Mouse (Mus musculus) erythroblast, embryonic 14.5 days (primary cell): ENCODE data around the gene Aldh1a2. TPM values are rescaled to one million over a fixed set of nuclear protein-coding genes. Genes with fewer than 3 reads are reported as not detected.

ENCODE experiments used
- H3K27me3 ChIP-seq: 2 replicates; pipeline ENCODE4 v1.6.1; 2012; ENCODE audit warnings: inconsistent platforms; ENCODE audit not compliant: control insufficient read depth
- H3K36me3 ChIP-seq: 2 replicates; pipeline ENCODE4 v1.6.1; 2012; ENCODE audit warnings: mild to moderate bottlenecking, inconsistent platforms; ENCODE audit not compliant: control insufficient read depth
- H3K4me1 ChIP-seq: 2 replicates; pipeline ENCODE4 v1.6.1; 2012; ENCODE audit warnings: inconsistent platforms; ENCODE audit not compliant: control insufficient read depth
- H3K4me3 ChIP-seq: replicated peaks from 2 replicates; pipeline ENCODE3; 2012; ENCODE audit warnings: moderate library complexity, mild to moderate bottlenecking, inconsistent platforms
- H3K9me3 ChIP-seq: 2 replicates; pipeline ENCODE4 v1.6.1; 2012; ENCODE audit warnings: low read length, inconsistent platforms, mixed read lengths; ENCODE audit not compliant: control insufficient read depth
- GATA1 ChIP-seq: IDR thresholded peaks from 2 replicates; pipeline ENCODE4 v1.6.1; 2012; ENCODE audit warnings: low read length, inconsistent platforms, mixed read lengths
- TAL1 ChIP-seq: IDR thresholded peaks from 3 replicates; pipeline ENCODE4 v1.6.1; 2012; ENCODE audit warnings: low read length, inconsistent platforms, mixed read lengths
- polyA plus RNA-seq: library from polyadenylated mRNA; stranded (reverse); fragments of >175 nt; gene quantifications from 2 replicates; pipeline ENCODE4 v1.2.3, GENCODE M21; 2012

Gene Aldh1a2
- polyA plus RNA-seq, 1 experiment: not detected

DNA sequence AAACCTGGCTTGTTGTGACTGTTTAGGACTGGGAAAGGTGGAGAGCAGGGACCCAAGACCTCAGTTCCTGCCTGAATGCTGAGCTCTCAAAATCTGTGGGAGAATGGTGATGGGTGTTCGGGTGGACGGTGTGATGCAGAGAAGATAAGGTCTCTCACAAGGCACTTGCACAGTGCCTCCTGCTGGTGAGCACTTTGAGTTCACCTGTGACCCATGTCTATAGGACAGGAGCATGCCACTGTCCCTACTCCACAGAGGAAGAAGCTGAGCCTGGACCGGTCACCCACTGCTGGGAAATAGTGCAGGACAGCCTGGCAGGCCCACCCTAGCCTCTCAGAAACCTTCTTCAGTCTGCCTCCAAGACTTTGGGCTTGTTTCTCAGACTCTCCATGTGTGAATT, 100.4 kb downstream of the Aldh1a2 start:
- no peaks in the 10 kb centered on the region for H3K9me3 ChIP-seq
- H3K36me3 ChIP-seq: no peaks in the 10 kb centered on the region
- no peak for TF ChIP-seq TAL1
- TF ChIP-seq GATA1: no peak
- no peaks in the 10 kb centered on the region for H3K27me3 ChIP-seq
- H3K4me3 ChIP-seq: no peak overlapping the region
- H3K4me1 ChIP-seq: no peaks in the 10 kb centered on the region

DNA sequence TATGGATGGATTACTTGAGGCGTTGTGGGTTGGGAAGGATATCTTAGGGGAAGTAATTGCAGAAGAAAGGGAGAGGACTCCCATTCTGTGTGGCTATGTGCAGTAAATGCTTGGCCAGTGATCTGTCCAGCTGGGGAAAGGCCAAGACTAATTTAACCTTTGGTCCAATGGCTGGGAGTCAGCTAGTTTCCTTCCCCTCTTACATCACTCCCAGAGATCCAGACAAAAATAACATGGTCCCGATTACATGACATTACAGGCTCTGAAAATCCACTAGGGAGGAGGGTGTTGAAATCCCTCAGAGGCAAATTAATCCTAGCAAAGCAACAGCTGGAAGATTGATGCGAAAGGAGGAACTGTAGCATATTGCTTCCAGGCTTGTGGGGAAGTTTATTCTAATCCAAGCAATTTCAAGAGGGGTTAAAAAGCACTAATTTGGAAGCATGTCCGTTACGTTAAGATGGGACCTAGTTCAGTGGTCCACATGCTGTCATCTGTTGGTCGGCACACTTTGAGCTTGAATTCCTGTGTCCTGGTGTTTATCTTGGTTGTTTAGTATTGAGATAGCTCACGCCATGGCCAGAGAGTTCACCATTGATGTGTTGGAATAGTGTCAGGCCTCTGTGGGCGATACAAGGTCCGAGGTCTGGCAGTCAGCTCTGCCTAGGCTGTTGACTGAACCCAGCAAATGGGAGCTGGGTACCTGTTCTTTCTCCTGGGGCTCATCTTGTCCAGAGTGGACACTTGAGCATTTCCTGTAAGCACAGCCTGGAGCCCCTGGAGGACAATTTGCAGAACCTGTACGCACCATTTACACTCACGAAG, 101.7 kb downstream of the Aldh1a2 start:
- Histone ChIP-seq H3K4me1 (no peaks in the 10 kb centered on the region), H3K9me3 (no peaks in the 10 kb centered on the region), H3K36me3 (no peaks in the 10 kb centered on the region), H3K27me3 (no peaks in the 10 kb centered on the region), H3K4me3 (no peak overlapping the region)
- no peak for TF ChIP-seq GATA1
- TF ChIP-seq TAL1: no peak

DNA sequence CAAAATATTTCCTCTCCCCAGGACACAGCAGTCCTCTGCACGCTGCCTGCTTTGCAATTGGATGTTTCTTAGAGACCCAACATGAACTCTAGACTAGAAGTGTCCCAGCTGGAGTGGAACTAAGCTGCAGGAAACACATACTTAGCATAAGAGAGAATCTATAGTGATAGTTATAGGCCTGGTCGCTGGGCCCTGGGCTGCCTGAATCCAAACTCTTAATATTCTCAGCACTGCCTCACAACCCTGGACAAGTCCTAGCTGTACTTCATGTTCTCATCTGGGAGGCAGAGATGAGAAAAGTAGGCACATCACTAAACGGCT, 102.3 kb downstream of the Aldh1a2 start:
- H3K4me1 ChIP-seq: no peaks in the 10 kb centered on the region
- no peaks in the 10 kb centered on the region for H3K27me3 ChIP-seq
- TF ChIP-seq TAL1: no peak
- TF ChIP-seq GATA1: no peak
- no peak overlapping the region for H3K4me3 ChIP-seq
- no peaks in the 10 kb centered on the region for H3K9me3 ChIP-seq
- no peaks in the 10 kb centered on the region for H3K36me3 ChIP-seq

DNA sequence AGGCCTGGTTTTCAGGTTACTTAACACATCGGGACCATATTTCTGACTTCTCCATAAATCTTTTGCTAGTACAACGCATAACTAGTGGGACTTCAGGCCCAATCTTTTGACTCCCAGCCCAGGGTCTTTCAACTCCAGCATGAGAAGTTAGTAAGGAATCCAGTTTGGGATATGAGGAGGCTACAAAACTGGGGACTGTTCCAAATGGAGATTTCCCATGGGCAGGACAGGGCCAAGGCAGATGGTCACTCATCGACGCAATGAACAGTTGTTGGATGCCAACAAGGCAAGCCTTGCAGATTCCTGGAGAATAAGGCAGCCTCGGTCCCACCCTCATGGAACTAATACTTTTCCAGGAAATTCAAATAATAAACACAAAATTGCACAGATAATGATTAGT, 104.2 kb downstream of the Aldh1a2 start:
- Histone ChIP-seq H3K9me3 (no peaks in the 10 kb centered on the region), H3K27me3 (no peaks in the 10 kb centered on the region), H3K36me3 (no peaks in the 10 kb centered on the region), H3K4me3 (no peak overlapping the region), H3K4me1 (no peaks in the 10 kb centered on the region)
- TF ChIP-seq GATA1: no peak
- no peak for TF ChIP-seq TAL1

DNA sequence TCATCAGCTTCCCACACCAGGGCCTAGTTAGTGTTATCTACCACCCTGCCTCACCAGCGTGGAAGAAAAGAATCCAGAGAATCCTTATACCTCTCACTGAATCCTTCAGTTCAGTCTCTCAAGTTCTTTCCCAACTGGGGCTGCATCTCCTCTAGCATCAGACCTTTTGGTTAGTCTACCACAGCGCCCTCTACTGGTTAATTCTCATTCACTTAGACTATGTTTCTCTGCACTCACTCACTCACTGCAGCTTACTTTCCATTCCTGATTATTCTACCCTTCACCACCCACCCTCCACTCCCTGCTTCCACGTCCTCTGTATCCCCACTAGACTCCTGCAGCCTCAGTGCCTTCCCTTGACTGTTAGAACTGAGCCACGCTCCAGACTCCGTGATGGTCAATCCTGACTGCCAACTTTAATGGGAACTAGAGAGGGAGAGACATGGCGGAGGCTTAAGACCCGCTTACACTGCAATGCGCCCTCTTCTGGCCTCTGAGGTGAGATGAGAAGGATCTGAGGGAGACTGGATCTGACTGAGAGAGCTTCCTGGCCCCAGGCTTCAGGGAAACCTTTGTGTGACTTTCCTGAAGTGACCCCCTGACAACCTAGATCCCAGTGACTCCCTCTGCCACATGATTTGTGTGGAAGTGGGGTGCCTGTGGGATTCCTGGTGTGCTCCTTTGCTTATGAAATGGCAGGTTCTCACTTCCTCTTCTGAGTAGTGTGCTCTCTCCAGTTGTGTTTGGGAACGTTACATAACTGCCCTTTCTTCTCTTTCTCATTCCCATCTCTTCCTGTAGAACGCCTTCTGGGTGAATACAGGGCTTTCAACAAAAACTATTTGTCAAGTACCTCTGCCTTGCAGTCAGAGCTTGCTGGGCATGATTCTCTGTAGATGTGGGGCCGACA, 104.9 kb downstream of the Aldh1a2 start:
- no peaks in the 10 kb centered on the region for H3K36me3 ChIP-seq
- no peaks in the 10 kb centered on the region for H3K9me3 ChIP-seq
- H3K4me1 ChIP-seq: no peaks in the 10 kb centered on the region
- no peaks in the 10 kb centered on the region for H3K27me3 ChIP-seq
- TF ChIP-seq TAL1: no peak
- no peak overlapping the region for H3K4me3 ChIP-seq

DNA sequence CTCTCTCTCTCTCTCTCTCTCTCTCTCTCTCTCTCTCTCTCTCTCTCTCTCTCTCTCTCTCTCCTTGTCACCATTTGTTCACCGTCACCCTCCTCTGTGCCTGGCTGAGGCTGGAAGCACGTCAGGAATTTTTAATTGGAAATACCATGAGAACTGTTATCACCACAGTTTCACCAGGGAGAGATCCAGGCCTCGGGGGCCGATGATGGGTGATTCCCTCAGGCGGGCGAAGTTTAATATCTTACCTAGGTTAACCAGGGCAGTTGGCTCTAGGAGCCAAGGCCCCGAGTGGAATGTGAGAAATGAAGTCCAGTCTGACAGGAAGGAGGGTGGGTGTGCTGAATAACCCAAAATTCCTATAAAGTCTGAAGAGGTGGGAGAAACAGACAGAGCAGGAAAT, 105.8 kb downstream of the Aldh1a2 start:
- Histone ChIP-seq H3K9me3 (no peaks in the 10 kb centered on the region), H3K4me3 (no peak overlapping the region), H3K27me3 (no peaks in the 10 kb centered on the region), H3K36me3 (no peaks in the 10 kb centered on the region), H3K4me1 (no peaks in the 10 kb centered on the region)
- TF ChIP-seq GATA1 (no peak), TAL1 (no peak)

DNA sequence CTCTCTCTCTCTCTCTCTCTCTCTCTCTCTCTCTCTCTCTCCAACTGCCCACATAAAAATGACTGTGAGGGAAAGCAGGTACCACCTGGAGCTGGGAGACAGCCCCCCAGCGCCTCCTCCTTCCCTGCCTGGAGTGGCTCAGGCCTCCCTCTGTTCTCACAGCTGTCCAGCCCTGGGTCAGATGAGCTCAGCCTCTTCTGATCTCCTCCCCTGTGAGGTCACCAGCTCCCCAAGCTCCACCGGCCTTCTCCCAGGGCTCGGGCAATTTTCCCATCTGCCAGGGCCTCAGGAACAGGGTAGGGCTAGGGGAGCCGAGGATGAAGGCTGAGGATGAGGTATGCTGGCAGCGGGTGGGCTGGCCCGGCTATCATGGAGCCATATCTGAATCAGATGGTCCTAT, 106.3 kb downstream of the Aldh1a2 start:
- TF ChIP-seq TAL1: no peak
- no peak for TF ChIP-seq GATA1
- Histone ChIP-seq H3K27me3 (no peaks in the 10 kb centered on the region), H3K4me1 (no peaks in the 10 kb centered on the region), H3K36me3 (no peaks in the 10 kb centered on the region), H3K9me3 (no peaks in the 10 kb centered on the region), H3K4me3 (no peak overlapping the region)

DNA sequence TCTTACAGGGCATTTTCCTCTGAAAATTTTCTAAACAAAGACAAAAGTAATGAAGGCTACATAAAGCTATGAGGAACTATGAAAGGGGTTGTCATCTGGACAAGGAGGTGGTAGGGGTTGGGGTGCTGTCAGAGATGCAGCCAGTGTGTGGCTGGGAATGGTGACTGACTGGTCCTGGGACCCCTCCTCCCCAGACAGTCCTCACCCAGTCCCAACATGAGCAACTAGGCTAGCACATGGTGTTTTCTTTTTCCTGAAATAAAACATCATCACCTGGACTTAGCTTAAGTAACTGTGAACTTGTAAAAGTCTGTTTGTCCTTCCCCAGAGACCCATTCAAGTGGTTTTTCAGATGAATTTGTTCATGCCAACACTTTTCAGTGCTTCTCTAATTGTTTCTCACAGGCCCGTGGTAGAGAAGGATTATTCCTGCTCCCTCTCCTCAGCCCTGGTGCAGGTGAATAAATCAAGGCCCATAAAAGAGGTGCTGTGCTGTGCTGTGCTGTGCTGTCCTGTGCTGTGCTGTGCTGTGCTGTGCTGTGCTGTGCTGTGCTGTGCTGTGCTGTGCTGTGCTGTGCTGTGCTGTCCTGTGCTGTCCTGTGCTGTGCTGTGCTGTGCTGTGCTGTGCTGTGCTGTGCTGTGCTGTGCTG, 107.8 kb downstream of the Aldh1a2 start:
- H3K27me3 ChIP-seq: no peaks in the 10 kb centered on the region
- no peaks in the 10 kb centered on the region for H3K36me3 ChIP-seq
- H3K4me1 ChIP-seq: no peaks in the 10 kb centered on the region
- no peak for TF ChIP-seq TAL1
- TF ChIP-seq GATA1: no peak
- H3K4me3 ChIP-seq: no peak overlapping the region
- H3K9me3 ChIP-seq: no peaks in the 10 kb centered on the region

DNA sequence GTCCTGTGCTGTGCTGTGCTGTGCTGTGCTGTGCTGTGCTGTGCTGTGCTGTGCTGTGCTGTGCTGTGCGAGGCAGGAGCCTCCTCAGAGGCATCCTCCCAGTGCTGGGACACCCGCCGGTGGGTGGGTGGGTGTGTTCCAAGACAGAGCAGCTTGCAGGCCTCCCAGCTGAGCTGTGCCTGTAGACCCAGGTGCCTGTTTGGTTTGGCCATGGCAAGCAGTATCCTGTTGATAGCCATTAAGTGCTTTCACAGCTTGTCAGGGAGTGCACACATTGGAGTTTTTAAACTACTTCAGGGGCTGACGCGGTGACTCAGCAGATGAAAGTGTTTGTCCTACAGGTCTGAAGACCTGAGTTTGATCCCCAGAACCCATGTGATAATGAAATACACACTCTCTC, 108.5 kb downstream of the Aldh1a2 start:
- TF ChIP-seq GATA1: no peak
- TF ChIP-seq TAL1: no peak
- Histone ChIP-seq H3K4me1 (no peaks in the 10 kb centered on the region), H3K36me3 (no peaks in the 10 kb centered on the region), H3K9me3 (no peaks in the 10 kb centered on the region), H3K4me3 (no peak overlapping the region), H3K27me3 (no peaks in the 10 kb centered on the region)
